Mouse (Mus musculus) forebrain, embryonic 13.5 days (tissue): ENCODE data around the gene Purb. TPM values are rescaled to one million over a fixed set of nuclear protein-coding genes. Genes with fewer than 3 reads are reported as not detected.
"Not testable (repeated sequence)": the region's sequence is repeated elsewhere in the genome, so short reads cannot be mapped to it uniquely, and the experiment has no call there.

Experiments used
- ATAC-seq: fragments of 200-750 bp; cut with Nextera tagmentation; 2 replicates; pipeline ENCODE4 v1.8.0; 2017
- H3K27ac ChIP-seq: fragments of 300-500 bp; sonication (generic); 2 replicates; pipeline ENCODE4 v1.5.1; 2015; ENCODE audit warnings: inconsistent platforms, mild to moderate bottlenecking, moderate library complexity
- H3K27me3 ChIP-seq: fragments of 300-500 bp; sonication (generic); 2 replicates; pipeline ENCODE4 v1.6.1; 2015; ENCODE audit warnings: mild to moderate bottlenecking, inconsistent platforms
- H3K36me3 ChIP-seq: fragments of 300-500 bp; sonication (generic); 2 replicates; pipeline ENCODE4 v1.6.1; 2015; ENCODE audit warnings: mild to moderate bottlenecking, inconsistent platforms; ENCODE audit not compliant: poor library complexity, severe bottlenecking
- H3K4me1 ChIP-seq: fragments of 300-500 bp; sonication (generic); 2 replicates; pipeline ENCODE4 v1.6.1; 2015; ENCODE audit warnings: inconsistent platforms
- H3K4me2 ChIP-seq: fragments of 300-500 bp; sonication (generic); 2 replicates; pipeline ENCODE4 v1.6.1; 2015; ENCODE audit warnings: inconsistent platforms, mild to moderate bottlenecking, moderate library complexity
- H3K4me3 ChIP-seq: fragments of 300-500 bp; sonication (generic); 2 replicates; pipeline ENCODE4 v1.5.1; 2015; ENCODE audit warnings: mild to moderate bottlenecking, inconsistent platforms
- H3K9ac ChIP-seq: fragments of 300-500 bp; sonication (generic); 2 replicates; pipeline ENCODE4 v1.6.1; 2015; ENCODE audit warnings: mild to moderate bottlenecking, inconsistent platforms
- H3K9me3 ChIP-seq: fragments of 300-500 bp; sonication (generic); replicated peaks from 2 replicates; pipeline ENCODE4 v1.6.1; 2016; ENCODE audit warnings: inconsistent platforms
- WGBS: fragments of 180-500 bp; shearing (Covaris S2); methylation state at CpG from one replicate; pipeline ENCODE4 v1.1.7; 2015; 5-methylcytosine and 5-hydroxymethylcytosine counted together
- microRNA-seq: library from miRNA; unstranded; fragments of <30 nt; microRNA quantifications from one replicate; pipeline ENCODE4, GENCODE M21; 2016
- polyA plus RNA-seq: library from polyadenylated mRNA; unstranded; fragments of >200 nt; fragmentation: Nextera tagmentation; extraction: Ambion mirVana; gene quantifications from 2 replicates; pipeline ENCODE4 v1.2.1, GENCODE M21; 2015

The Purb gene
- polyA plus RNA-seq, 1 experiment from 2014 or later, result 13.9 TPM

- Histone ChIP-seq H3K4me1 (peaks cover 5% of the 10 kb centered on the region; the same call in 1 of the 2 replicates), H3K4me3 (no peak overlapping the region), H3K36me3 (peaks cover 86% of the 10 kb centered on the region), H3K27me3 (no peaks in the 10 kb centered on the region), H3K9ac (no peak overlapping the region), H3K4me2 (no peak overlapping the region), H3K27ac (no peak overlapping the region), H3K9me3 (no peaks in the 10 kb centered on the region)
- 75% methylated on average over 8 of the region's 8 CpGs for WGBS
- 0 out of 2 replicates have a peak, but pooled peaks have one; percentile 45 for ATAC-seq
Observed at GRCm38 (mm10) chr11:6436442-6436841, 39.3 kb downstream of the Purb start.

DNA sequence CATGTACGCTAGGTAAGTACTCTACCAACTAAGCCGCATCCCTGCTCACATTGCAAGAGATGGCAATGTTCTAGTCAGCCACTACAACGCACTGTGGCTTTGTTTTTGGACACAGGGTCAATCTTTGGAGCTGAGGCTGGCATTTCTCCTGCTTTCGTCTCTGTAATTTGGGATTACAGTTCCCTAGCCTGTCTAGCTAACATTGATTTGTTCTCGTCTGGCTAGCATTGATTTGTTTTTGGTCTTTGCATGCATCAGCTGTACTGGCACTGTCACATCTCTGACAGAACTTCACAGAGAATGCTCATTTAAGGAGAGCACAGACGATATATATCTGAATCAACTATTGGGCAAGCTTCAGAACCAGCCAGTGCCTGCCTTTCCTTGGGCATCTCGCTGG is 45.5 kb downstream of the Purb start:
- Histone ChIP-seq H3K27ac (no peak overlapping the region), H3K27me3 (no peaks in the 10 kb centered on the region), H3K4me2 (no peak overlapping the region), H3K4me3 (no peak overlapping the region), H3K9ac (no peak overlapping the region), H3K9me3 (no peaks in the 10 kb centered on the region), H3K36me3 (peaks cover 97% of the 10 kb centered on the region), H3K4me1 (no peaks in the 10 kb centered on the region)
- no peak for ATAC-seq
- 92% methylated on average over 7 of the region's 7 CpGs for WGBS

- no peak overlapping the region for H3K4me3 ChIP-seq
- H3K4me2 ChIP-seq, result no peak overlapping the region
- ATAC-seq, result no peak
- H3K9ac ChIP-seq, result no peak overlapping the region
- H3K27ac ChIP-seq, result no peak overlapping the region
- no peaks in the 10 kb centered on the region for H3K9me3 ChIP-seq
- 75% methylated on average over 2 of the region's 2 CpGs for WGBS
- H3K27me3 ChIP-seq, result no peaks in the 10 kb centered on the region
- peaks cover 67% of the 10 kb centered on the region for H3K36me3 ChIP-seq
- peaks cover 21% of the 10 kb centered on the region for H3K4me1 ChIP-seq
Observed at GRCm38 (mm10) chr11:6420722-6421350, 54.9 kb downstream of the Purb start.

DNA sequence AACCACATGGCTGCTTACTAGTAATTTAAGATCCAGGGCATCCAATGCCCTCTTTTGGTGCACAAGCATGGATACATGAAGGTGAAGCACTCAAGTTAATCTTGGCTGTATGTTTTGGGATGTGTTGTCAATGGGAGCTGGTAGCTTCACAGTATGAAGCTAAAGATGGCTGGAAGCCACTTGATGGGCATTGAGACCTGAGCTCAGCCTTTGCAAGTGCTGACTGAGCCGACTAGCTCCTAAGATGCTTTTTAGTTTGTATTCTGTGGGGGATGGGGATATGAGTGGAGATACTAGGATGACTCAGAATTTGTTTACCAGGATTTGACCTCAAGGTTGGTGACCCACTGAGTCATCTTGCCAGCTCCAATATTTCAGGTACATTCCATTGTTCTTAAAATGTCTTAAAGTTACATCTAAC is 55.4 kb downstream of the Purb start:
- H3K9me3 ChIP-seq, result no peaks in the 10 kb centered on the region
- no peak overlapping the region for H3K9ac ChIP-seq
- no peak overlapping the region for H3K27ac ChIP-seq
- H3K4me3 ChIP-seq, result no peak overlapping the region
- no peak overlapping the region for H3K4me2 ChIP-seq
- ATAC-seq, result no peak
- WGBS, result 22% methylated on average over 1 of the region's 1 CpGs
- peaks cover 22% of the 10 kb centered on the region for H3K4me1 ChIP-seq
- H3K27me3 ChIP-seq, result no peaks in the 10 kb centered on the region
- peaks cover 63% of the 10 kb centered on the region for H3K36me3 ChIP-seq

DNA sequence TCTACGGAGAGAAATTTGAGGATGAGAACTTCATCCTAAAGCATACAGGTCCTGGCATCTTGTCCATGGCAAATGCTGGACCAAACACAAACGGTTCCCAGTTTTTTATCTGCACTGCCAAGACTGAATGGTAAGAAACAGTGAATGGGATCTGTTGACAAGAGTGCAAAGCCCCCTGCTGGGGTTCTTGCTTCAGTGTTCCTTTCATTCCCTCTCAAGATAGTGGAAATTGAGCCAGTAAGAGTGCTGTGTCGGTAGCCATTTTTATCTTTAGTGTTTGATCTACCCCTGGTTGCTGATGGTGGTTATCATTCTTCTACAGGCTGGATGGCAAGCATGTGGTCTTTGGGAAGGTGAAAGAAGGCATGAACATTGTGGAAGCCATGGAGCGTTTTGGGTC is 56.6 kb downstream of the Purb start:
- Histone ChIP-seq H3K36me3 (peaks cover 54% of the 10 kb centered on the region), H3K4me1 (peaks cover 30% of the 10 kb centered on the region)
- not testable (repeated sequence) for H3K27me3 ChIP-seq, H3K27ac ChIP-seq, H3K4me2 ChIP-seq, ATAC-seq, H3K4me3 ChIP-seq, H3K9ac ChIP-seq, H3K9me3 ChIP-seq
- WGBS, result 58% methylated on average over 4 of the region's 4 CpGs

GRCm38 (mm10) chr11:6418751-6419150 is 57.0 kb downstream of the Purb start:
- H3K9me3 ChIP-seq, result no peaks in the 10 kb centered on the region
- no peak overlapping the region for H3K4me3 ChIP-seq
- peaks cover 50% of the 10 kb centered on the region for H3K36me3 ChIP-seq
- peaks cover 30% of the 10 kb centered on the region for H3K4me1 ChIP-seq
- H3K27ac ChIP-seq, result no peak overlapping the region
- H3K27me3 ChIP-seq, result no peaks in the 10 kb centered on the region
- WGBS, result 86% methylated on average over 5 of the region's 5 CpGs
- H3K4me2 ChIP-seq, result peak overlapping the region; percentile 22; the same call in 1 of the 2 replicates
- no peak for ATAC-seq
- H3K9ac ChIP-seq, result 0 out of 2 replicates have a peak overlapping the region, but pooled peaks have one; percentile 21

Small RNAs within 50 kb of the gene (microRNA-seq; reads per million reads assigned to microRNA genes)
- not detected for gene Gm22123

Other genes starting within 250 kb of the Purb start
- 0.04 and 0.05 TPM in 2 replicates for gene Npc1l1, start 245.8 kb downstream of the Purb start, polyA plus RNA-seq
- 84.2 and 92.6 TPM in 2 replicates for gene Ddx56, start 208.1 kb downstream of the Purb start, polyA plus RNA-seq
- 154 and 155 TPM in 2 replicates for gene Tmed4, start 201.0 kb downstream of the Purb start, polyA plus RNA-seq
- gene Ogdh, start 184.3 kb downstream of the Purb start, polyA plus RNA-seq, result 71.2 and 85.4 TPM in 2 replicates
- 29.1 and 31.1 TPM in 2 replicates for gene Zmiz2, start 86.8 kb downstream of the Purb start, polyA plus RNA-seq
- gene Ppia, start 60.5 kb downstream of the Purb start, polyA plus RNA-seq, result 4,373 and 4,619 TPM in 2 replicates
- 942 and 1,061 TPM in 2 replicates for gene H2afv, start 31.5 kb downstream of the Purb start, polyA plus RNA-seq
- gene Myo1g, start 45.0 kb upstream of the Purb start, polyA plus RNA-seq, result 0.17 and 0.21 TPM in 2 replicates
- 82.2 and 90.5 TPM in 2 replicates for gene Ccm2, start 71.0 kb upstream of the Purb start, polyA plus RNA-seq
- 50.1 and 62.2 TPM in 2 replicates for gene Nacad, start 130.1 kb upstream of the Purb start, polyA plus RNA-seq
- 32.1 and 36.5 TPM in 2 replicates for gene Tbrg4, start 150.2 kb upstream of the Purb start, polyA plus RNA-seq
- gene Wap, start 162.7 kb upstream of the Purb start, polyA plus RNA-seq, result not detected in 2 replicates
- 1.9 and 2.2 TPM in 2 replicates for gene Ramp3, start 182.6 kb upstream of the Purb start, polyA plus RNA-seq